Mouse (Mus musculus): ENCODE measurements around the gene Nlrp1a.

The Nlrp1a gene

GRCm38 (mm10) chr11:71144661-71145060 is at the start of gene Nlrp1a:
Gene Nlrp1a, minus strand, starts transcription at chr11:71144704.
- peak; percentile 18 for DNase-seq

DNA sequence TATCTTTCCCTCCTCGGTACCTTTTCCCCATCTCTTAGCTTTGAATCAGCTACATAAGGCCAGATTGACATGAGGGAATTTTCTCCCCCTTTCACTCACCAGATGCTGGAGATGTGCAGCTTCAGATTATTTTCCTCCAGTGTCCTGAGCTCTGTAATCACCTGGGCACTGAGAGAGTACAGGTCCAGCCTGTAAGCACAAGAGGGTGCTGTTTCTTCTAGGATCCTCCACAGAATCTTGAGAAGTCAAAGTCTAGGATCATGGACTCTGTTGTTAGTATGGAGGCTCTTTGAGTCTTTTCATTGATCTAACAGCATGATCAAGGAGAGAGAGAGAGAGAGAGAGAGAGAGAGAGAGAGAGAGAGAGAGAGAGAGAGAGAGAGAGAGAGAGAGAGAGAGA is 25.1 kb upstream of the Nlrp1a start:
- no peak for DNase-seq

GRCm38 (mm10) chr11:71164139-71164538 is 19.6 kb upstream of the Nlrp1a start:
- no peak for DNase-seq

DNA sequence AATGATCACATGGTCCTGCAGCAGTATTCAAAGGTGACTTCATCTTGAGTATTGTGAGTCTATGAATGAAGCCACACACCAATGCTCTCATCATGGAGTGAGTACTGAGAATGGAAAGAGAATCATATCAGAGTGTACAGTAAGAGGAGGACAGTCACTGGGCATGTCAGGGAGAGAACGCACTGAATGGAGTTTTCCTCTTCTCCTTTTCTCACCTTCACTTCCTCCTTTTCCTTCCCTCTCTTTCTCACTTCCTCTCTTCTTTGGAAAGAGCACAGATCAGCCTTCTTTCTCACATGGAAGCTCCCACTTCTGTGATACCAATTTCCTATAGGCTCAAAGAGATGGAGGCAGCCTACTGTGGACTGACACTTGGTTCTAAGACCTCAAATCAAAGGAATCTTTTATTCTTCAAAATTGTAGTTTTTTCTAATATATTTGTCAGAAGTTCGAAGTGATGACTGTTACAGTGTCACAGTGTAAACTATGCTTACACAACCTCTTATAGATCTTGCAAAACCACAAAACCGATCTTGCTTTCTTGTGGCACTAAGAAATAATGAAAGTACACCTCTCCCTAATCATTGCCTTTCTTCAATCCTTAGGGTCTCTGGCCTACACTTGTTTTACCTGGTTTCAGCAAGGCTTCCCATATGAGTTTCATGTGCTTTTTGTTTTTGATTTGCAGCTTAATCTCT is 15.1 kb upstream of the Nlrp1a start:
- DNase-seq, result no peak

- DNase-seq, result no peak
Observed at GRCm38 (mm10) chr11:71155272-71155671, 10.8 kb upstream of the Nlrp1a start.

GRCm38 (mm10) chr11:71142031-71142430 is 2.5 kb downstream of the Nlrp1a start:
- DNase-seq, result no peak

DNA sequence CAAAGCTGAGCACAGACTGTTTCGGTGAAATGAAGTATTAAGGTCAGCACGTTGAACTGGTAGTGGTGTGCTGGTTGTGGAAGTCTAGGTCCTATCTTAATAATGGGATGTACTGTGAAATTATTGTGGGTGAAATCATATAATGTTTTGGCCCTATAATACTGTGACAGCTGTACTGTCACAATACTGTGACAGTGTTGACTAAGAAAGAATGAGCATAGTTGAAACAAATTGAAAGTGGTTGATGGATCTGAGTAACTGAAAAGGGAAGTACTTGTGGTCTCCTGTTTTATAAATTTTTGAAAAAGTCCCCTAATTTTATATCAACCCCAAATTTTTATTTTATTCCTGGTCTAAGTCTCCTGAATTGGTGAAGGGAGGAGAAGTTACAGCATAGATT is 37.4 kb downstream of the Nlrp1a start:
- DNase-seq, result no peak

DNA sequence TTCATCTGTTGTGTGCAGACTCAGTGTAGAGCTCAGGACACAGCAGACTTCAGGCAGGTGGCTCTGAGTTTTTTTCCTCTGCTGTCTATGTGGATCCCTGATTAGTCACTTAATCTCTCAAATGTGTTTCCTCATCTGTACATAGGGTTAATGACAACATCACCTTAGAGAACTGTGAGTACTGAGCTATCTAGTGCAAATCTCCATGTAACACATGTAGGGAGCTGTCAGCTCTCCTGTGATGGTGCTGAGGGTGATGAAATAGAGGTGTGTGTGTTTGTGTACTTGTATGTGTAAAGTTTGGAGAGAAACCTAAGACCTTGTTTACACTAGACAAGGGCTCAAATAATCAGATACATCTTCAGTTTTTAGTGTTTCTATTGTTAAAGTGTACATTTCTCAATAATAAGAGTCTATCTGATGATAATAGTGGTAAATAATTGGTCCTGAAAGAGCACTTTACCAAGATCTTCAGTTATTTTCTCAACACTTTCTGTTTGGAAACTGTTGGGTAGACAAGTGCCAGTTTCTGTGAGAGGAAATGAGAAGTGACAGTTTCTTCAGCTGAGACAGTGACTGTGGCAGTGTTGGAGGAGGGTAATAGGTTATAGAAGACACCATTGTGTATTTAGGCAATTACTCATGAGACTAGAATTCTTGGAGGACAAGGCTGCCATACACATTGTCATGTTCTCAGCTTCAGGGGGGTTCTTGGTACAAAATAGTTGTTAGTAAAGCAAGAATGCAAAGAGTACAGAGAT is 38.1 kb downstream of the Nlrp1a start:
- DNase-seq, result no peak

- no peak for DNase-seq
Observed at GRCm38 (mm10) chr11:71103931-71104330, 40.6 kb downstream of the Nlrp1a start.

DNA sequence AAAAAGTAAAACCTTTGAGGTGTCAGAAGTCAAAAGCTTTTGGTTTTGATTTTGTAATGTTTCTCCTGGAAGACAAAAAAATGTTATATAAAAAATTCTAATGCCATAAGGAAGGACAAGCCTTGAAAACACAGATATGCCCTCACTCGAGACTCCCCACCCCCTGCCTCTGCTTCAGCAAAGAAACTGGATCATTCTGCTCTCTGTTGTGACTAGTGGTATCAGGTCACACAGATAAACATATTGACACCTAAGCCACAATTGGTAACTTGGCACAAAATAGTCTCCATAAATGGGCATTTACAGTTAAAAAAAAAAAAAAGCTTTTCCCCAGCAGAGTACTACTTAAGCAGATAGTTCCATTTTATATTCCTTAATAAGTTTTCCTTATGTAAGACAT is 68.2 kb downstream of the Nlrp1a start:
- no peak for DNase-seq

DNA sequence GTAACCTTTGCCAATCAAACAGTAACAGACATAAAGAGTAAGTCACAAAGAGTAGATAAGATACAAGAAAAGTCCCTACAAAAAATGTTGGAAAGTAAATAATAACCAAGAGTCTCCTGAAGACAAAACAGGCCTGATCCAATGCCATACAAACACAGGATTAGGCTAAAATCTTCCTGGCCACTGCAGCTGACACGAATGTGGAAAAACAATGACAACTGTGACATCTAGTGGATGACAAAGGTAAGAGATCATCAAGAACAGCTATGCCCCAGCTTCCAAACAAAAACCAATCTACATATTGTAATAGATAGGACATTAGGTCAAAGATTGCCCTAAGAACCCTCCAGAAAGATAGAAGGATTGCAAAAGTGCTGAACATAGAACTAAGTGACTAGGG is 92.0 kb downstream of the Nlrp1a start:
- DNase-seq, result peak; percentile 7
